Mouse (Mus musculus) liver, embryonic 13.5 days (tissue): Measurements from ENCODE around the gene Tlk2. TPM values are rescaled to one million over a fixed set of nuclear protein-coding genes. Genes with fewer than 3 reads are reported as not detected.

ENCODE experiments used
- ATAC-seq: fragments of 200-750 bp; cut with Nextera tagmentation; 2 replicates; pipeline ENCODE4 v1.8.0; 2017; ENCODE audit warnings: low read depth, mild to moderate bottlenecking, moderate number of reproducible peaks, moderate library complexity
- DNase-seq: peaks from one replicate; pipeline ENCODE4 v3.0.0; 2022
- H3K27ac ChIP-seq: fragments of 300-500 bp; sonication (generic); 2 replicates; pipeline ENCODE4 v1.5.1; 2015; ENCODE audit warnings: moderate library complexity, mild to moderate bottlenecking, inconsistent platforms
- H3K27me3 ChIP-seq: fragments of 300-500 bp; sonication (generic); 2 replicates; pipeline ENCODE4 v1.6.1; 2015; ENCODE audit warnings: mild to moderate bottlenecking, inconsistent platforms
- H3K36me3 ChIP-seq: fragments of 300-500 bp; sonication (generic); 2 replicates; pipeline ENCODE4 v1.6.1; 2015; ENCODE audit warnings: mild to moderate bottlenecking, inconsistent platforms
- H3K4me1 ChIP-seq: fragments of 300-500 bp; sonication (generic); replicated peaks from 2 replicates; pipeline ENCODE4 v1.6.1; 2015; ENCODE audit warnings: inconsistent platforms
- H3K4me2 ChIP-seq: fragments of 300-500 bp; sonication (generic); 2 replicates; pipeline ENCODE4 v1.6.1; 2015; ENCODE audit warnings: inconsistent platforms, mild to moderate bottlenecking, moderate library complexity
- H3K4me3 ChIP-seq: fragments of 300-500 bp; sonication (generic); replicated peaks from 2 replicates; pipeline ENCODE4 v1.5.1; 2015; ENCODE audit warnings: mild to moderate bottlenecking, inconsistent platforms
- H3K9ac ChIP-seq: fragments of 300-500 bp; sonication (generic); 2 replicates; pipeline ENCODE4 v1.6.1; 2015; ENCODE audit warnings: mild to moderate bottlenecking, inconsistent platforms
- H3K9me3 ChIP-seq: fragments of 300-500 bp; sonication (generic); replicated peaks from 2 replicates; pipeline ENCODE4 v1.6.1; 2016; ENCODE audit warnings: inconsistent platforms
- WGBS: fragments of 180-500 bp; shearing (Covaris S2); methylation state at CpG from one replicate; pipeline ENCODE4 v1.1.7; 2015; ENCODE audit not compliant: insufficient replicate concordance; 5-methylcytosine and 5-hydroxymethylcytosine counted together
- polyA plus RNA-seq: library from polyadenylated mRNA; unstranded; fragments of >200 nt; fragmentation: Nextera tagmentation; extraction: Ambion mirVana; gene quantifications from 2 replicates; pipeline ENCODE4 v1.2.1, GENCODE M21; 2015

Gene Tlk2
- polyA plus RNA-seq, 1 experiment from 2014 or later: 8.0 TPM

DNA sequence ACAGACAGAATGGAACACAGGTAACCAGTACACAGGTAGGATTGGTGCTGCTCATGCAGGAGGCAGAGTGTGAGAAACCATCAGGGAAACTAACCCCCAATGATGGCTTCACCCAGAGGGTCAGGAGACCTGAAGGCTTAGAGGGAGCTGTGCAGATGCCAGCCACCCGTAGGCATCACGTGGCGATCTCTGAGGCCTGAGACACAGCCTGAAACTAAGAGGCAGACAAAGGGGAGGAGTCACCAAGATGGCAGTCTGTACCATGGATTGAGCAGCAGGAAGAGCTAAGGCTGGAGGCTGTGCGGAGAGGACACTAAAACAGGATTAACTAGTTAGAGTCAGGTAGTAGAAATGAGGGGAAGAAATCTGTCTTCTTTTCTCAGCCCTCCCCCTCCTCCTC, 27.9 kb upstream of the Tlk2 start:
- no peaks in the 10 kb centered on the region for H3K36me3 ChIP-seq
- H3K9ac ChIP-seq: peak overlapping the region; percentile 62; the same call in 1 of the 2 replicates
- ATAC-seq: no peak
- 57% methylated on average over 4 of the region's 4 CpGs for WGBS
- no peak overlapping the region for H3K4me3 ChIP-seq
- H3K4me2 ChIP-seq: 0 out of 2 replicates have a peak overlapping the region, but pooled peaks have one; percentile 52
- no peaks in the 10 kb centered on the region for H3K9me3 ChIP-seq
- H3K27ac ChIP-seq: peak overlapping the region; percentile 97
- DNase-seq: no peak
- peaks cover 62% of the 10 kb centered on the region for H3K4me1 ChIP-seq
- no peaks in the 10 kb centered on the region for H3K27me3 ChIP-seq

DNA sequence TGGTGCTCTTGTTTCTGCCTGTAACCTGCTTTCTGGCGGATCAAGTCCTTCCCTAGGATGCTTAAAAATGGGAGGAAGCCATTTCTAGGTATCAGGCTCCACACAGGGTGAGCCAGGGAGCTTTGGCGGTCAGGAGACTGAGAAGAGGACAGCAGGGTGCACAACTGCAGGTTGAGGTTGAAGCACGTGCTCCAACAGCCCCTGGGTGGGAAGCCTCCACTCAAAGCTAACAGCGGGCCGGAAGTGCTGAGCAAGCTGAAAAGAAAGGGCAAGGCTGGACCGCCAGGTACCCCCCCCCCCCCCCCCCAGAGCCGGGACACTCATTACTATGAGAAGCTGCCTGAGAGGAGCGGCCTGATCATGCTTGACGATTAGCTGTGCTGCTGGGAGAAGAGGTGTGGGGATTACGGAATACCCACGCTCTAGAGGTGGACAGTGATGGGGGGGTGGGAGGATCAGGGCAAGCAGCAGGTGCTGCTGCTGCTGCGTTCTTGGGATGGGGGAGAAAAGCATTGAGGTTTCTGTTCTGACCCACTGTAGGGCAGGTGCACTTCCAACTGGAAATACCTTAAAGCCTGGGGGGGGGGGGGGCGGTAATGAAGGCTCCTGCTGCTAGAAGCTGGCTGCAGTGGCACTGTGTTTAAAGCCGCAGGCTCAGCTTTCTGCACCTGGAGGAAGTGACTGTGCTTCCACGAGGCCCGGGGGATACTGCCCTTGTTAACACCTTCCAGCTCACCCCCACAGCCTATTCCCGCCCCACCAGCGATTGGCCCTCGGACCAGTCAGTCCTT, 27.2 kb upstream of the Tlk2 start:
- peak overlapping the region; percentile 62 for H3K9ac ChIP-seq
- DNase-seq (no peak), ATAC-seq (no peak)
- H3K4me2 ChIP-seq: peak overlapping the region; percentile 52
- H3K27ac ChIP-seq: peak overlapping the region; percentile 97
- H3K36me3 ChIP-seq: no peaks in the 10 kb centered on the region
- H3K27me3 ChIP-seq: no peaks in the 10 kb centered on the region
- no peaks in the 10 kb centered on the region for H3K9me3 ChIP-seq
- no peak overlapping the region for H3K4me3 ChIP-seq
- peaks cover 69% of the 10 kb centered on the region for H3K4me1 ChIP-seq
- 16% methylated on average over 18 of the region's 19 CpGs for WGBS

DNA sequence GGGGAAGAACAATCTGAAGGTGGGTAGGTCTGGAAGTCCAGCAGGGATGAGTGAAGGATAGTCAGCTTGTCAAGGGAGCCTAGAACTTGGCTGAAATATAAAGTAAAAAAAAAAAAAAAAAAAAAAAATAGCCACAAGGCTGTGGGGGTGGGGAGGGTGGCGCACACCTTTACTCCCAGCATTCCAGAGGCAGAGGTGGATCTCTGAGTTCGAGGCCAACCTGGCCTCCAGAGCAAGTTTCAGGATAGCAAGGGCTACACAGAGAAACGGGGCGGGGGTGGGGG, 26.6 kb upstream of the Tlk2 start:
- DNase-seq (no peak), ATAC-seq (no peak)
- Histone ChIP-seq H3K27me3 (no peaks in the 10 kb centered on the region), H3K4me1 (peaks cover 74% of the 10 kb centered on the region), H3K9ac (peak overlapping the region; percentile 62), H3K27ac (peak overlapping the region; percentile 97), H3K9me3 (no peaks in the 10 kb centered on the region), H3K4me3 (no peak overlapping the region), H3K4me2 (peak overlapping the region; percentile 52), H3K36me3 (no peaks in the 10 kb centered on the region)
- WGBS: 20% methylated on average over 1 of the region's 4 CpGs

DNA sequence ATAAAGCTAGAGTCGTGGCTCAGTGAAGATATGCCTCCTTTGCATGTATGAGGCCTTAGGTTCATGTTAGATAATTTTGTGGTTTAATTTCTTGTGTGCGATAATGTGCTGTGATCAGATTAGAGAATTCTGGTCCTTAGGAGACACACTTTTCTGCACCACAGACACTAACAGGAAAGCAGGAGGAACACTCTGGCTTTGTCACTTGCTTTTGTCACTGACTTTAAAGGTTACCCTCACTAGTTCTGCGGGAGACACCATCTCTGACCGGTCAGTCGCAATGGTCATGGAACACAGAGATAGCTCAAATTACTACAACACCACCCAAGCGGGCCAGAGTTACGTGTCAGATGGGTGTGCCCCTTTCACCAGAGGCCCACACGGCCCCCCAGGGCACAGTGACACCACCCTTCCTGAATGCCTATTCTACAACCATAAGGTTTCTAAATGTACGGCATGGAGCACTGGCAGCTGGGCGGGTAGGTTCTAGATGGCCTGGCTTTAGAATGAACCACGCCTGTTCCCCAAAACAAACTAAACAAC, 26.2 kb upstream of the Tlk2 start:
- Histone ChIP-seq H3K27ac (peak overlapping the region; percentile 97), H3K27me3 (no peaks in the 10 kb centered on the region), H3K4me2 (peak overlapping the region; percentile 69), H3K9me3 (no peaks in the 10 kb centered on the region), H3K36me3 (no peaks in the 10 kb centered on the region), H3K9ac (peak overlapping the region; percentile 60), H3K4me3 (peak overlapping the region; percentile 39), H3K4me1 (peaks cover 79% of the 10 kb centered on the region)
- WGBS: 19% methylated on average over 11 of the region's 11 CpGs
- DNase-seq (peak; percentile 81), ATAC-seq (peak; percentile 89)

DNA sequence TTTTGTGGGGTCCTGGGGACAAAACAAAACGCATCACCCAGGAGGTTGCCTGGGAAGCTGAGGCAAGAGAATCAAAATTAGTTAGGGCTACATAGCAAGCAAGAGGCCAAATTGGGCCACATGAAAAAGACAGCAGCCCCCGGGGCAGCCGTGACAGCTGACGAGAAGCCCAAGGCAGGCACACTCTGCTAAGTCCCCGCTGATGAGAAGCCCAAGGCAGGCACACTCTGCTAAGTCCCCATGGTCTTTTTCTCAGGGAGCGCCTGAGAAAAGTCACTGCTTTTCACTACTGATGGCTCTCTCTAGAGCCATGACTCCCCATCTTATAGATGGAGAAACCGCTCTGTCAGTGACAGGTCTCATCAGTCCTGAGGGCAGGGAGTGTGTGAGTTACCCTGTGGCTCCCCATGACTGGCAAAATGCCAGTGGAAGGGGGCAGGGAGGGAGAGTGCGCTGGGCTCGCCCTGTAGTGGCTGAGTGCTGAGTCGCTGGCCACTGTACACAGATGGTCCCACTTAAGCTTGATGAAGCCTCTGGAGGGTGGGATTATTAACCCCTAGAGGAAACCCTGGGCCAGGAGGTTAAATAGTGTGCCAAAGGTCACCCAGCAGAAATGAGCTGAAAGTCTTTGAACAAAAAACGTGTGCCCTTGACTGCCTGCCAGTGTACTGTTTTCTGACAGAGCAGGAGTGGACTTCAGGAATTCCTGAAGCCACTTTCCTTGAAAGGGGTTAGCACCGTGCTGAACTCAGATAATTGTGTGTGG, 25.4 kb upstream of the Tlk2 start:
- DNase-seq (peak; percentile 65), ATAC-seq (peak; percentile 82)
- H3K4me2 ChIP-seq: peak overlapping the region; percentile 69
- H3K27me3 ChIP-seq: no peaks in the 10 kb centered on the region
- peaks cover 87% of the 10 kb centered on the region for H3K4me1 ChIP-seq
- H3K27ac ChIP-seq: peak overlapping the region; percentile 97
- no peaks in the 10 kb centered on the region for H3K9me3 ChIP-seq
- WGBS: 22% methylated on average over 12 of the region's 12 CpGs
- peak overlapping the region; percentile 60 for H3K9ac ChIP-seq
- H3K4me3 ChIP-seq: peak overlapping the region; percentile 39
- no peaks in the 10 kb centered on the region for H3K36me3 ChIP-seq

DNA sequence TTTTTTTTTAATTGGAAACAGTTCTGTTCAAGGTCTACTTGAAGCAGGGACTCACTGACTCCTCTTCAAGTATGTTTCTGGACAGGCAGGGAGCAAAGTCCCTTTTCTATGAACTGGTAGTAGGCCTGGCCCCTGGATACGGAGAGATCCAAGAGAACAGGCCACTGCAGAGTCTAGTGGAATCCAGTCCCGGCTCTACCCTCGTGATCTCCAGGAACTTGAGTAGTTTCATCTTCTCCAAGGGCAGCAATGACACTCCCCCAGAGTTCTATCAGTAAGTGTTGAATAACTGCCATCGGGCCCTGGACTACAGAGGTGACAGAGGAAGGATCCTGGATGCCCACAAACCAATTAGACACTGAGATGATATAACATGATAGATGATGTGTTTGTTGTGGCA, 22.7 kb upstream of the Tlk2 start:
- no peak overlapping the region for H3K4me2 ChIP-seq
- H3K9ac ChIP-seq: no peak overlapping the region
- H3K36me3 ChIP-seq: no peaks in the 10 kb centered on the region
- H3K4me3 ChIP-seq: no peak overlapping the region
- no peak for ATAC-seq
- 56% methylated on average over 4 of the region's 4 CpGs for WGBS
- no peaks in the 10 kb centered on the region for H3K27me3 ChIP-seq
- no peaks in the 10 kb centered on the region for H3K9me3 ChIP-seq
- peak overlapping the region; percentile 80 for H3K27ac ChIP-seq
- peaks cover 88% of the 10 kb centered on the region for H3K4me1 ChIP-seq
- DNase-seq: no peak

DNA sequence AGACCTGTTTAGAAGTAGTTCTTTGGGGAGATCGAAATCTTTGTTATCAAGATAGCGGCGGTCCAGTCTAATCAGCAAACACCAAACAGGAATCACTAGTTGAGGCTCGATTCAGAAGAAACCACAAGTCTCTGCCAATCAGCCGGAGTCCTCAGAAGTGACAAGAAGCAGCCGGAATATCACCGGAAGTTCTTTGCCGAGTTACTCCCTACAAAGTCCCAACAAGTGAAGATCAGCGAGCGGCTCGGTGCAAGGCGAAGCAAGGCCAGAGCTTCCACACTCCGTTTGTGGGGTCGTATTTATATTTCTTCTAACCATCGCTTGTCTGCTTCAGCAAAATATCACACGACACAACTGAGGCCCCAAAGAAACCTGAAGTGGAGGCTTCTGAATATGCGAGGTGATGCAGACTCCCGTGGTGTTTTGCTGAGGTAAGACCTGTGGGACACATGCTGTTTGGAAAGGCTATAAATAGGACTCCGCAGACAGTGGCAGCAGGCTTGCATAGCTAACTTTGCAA, 21.8 kb upstream of the Tlk2 start:
- 45% methylated on average over 19 of the region's 19 CpGs for WGBS
- H3K27me3 ChIP-seq: no peaks in the 10 kb centered on the region

GRCm38 (mm10) chr11:105158047-105158446, 20.6 kb upstream of the Tlk2 start:
- H3K36me3 ChIP-seq: no peaks in the 10 kb centered on the region
- H3K27me3 ChIP-seq: no peaks in the 10 kb centered on the region
- H3K9me3 ChIP-seq: no peaks in the 10 kb centered on the region
- peak overlapping the region; percentile 52 for H3K4me3 ChIP-seq
- H3K27ac ChIP-seq: peak overlapping the region; percentile 80
- peak overlapping the region; percentile 41; the same call in 1 of the 2 replicates for H3K9ac ChIP-seq
- H3K4me1 ChIP-seq: peaks cover 68% of the 10 kb centered on the region
- H3K4me2 ChIP-seq: peak overlapping the region; percentile 58
- no peak for ATAC-seq
- DNase-seq: no peak

More for the DNA sequence above, 21.8 kb upstream of the Tlk2 start:
- H3K27ac ChIP-seq: peak overlapping the region; percentile 80
- peaks cover 79% of the 10 kb centered on the region for H3K4me1 ChIP-seq
- ATAC-seq: no peak
- H3K36me3 ChIP-seq: no peaks in the 10 kb centered on the region
- H3K4me2 ChIP-seq: peak overlapping the region; percentile 58
- peak overlapping the region; percentile 59 for H3K9ac ChIP-seq
- DNase-seq: no peak
- peak overlapping the region; percentile 52 for H3K4me3 ChIP-seq
- no peaks in the 10 kb centered on the region for H3K9me3 ChIP-seq

DNA sequence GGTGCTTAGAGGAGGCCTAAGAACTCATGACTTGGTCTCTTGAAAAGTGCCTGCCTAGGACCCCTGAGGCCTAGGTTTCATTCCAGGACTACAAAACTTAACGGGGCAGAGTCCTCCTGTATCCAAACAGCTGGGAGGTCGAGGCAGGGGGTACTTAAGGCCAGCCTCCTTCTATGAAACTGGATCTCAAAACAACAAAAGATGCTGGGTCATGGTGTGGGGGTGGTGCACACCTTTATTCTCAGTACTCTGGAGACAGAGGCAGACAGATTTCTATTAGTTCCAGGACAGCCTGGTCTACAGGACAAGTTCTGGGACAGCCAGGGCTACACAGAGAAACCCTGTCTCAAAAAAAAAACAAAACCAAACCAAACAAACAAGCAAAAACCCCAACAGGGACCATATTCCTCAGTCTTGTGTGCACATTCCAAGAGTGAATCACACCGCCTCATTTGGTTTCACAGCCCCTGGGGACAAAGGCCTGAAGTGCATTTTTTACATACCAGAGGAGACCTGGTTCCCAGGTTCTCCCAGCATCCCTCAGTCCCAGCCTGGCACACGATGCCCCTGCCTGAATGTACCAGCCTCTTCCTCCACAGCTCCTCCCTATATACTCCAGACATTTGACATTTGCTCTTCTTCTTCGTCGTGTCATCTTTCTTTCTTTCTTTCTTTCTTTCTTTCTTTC, 18.8 kb upstream of the Tlk2 start:
- no peak overlapping the region for H3K27ac ChIP-seq
- ATAC-seq (no peak), DNase-seq (no peak)
- 59% methylated on average over 6 of the region's 6 CpGs for WGBS
- no peak overlapping the region for H3K4me2 ChIP-seq
- H3K4me3 ChIP-seq: no peak overlapping the region
- peaks cover 5% of the 10 kb centered on the region; the same call in 1 of the 2 replicates for H3K36me3 ChIP-seq
- H3K4me1 ChIP-seq: peaks cover 51% of the 10 kb centered on the region
- peaks cover 5% of the 10 kb centered on the region for H3K9me3 ChIP-seq
- H3K27me3 ChIP-seq: peaks cover 5% of the 10 kb centered on the region
- H3K9ac ChIP-seq: no peak overlapping the region

DNA sequence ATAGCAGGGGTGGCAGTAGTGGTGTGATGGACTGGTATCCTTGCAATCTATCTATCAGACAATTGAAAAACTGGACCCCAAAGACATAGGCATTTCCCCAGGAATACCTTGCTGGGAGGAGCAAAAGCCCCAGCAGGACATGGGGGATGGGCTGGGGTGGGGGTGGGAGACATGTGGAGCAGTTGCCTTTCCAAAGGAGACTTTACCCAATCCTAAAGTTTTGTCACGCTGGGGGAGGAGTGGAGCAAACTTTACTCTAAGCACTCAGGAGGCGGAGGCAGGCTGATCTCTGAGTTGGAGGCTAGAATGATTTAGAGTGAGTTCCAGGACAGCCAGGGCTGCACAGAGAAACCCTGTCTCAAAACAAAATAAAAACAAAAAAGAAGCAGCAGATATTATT, 17.2 kb upstream of the Tlk2 start:
- WGBS: 88% methylated on average over 2 of the region's 2 CpGs
- Histone ChIP-seq H3K4me1 (peaks cover 36% of the 10 kb centered on the region), H3K9ac (no peak overlapping the region), H3K4me3 (no peak overlapping the region), H3K4me2 (no peak overlapping the region), H3K27me3 (peaks cover 21% of the 10 kb centered on the region), H3K36me3 (peaks cover 18% of the 10 kb centered on the region), H3K9me3 (peaks cover 13% of the 10 kb centered on the region), H3K27ac (no peak overlapping the region)
- ATAC-seq (no peak), DNase-seq (no peak)
